Mouse (Mus musculus) sigmoid colon, adult 10 weeks (tissue): ENCODE measurements around the gene Trdmt1. TPM values are rescaled to one million over a fixed set of nuclear protein-coding genes. Genes with fewer than 3 reads are reported as not detected.

Experiments
- polyA plus RNA-seq: library from polyadenylated mRNA; stranded (reverse); fragments of 350-450 nt; fragmentation: Illumina TruSeq; extraction: RNeasy Lipid Tissue Mini Kit (QIAGEN cat#74804); gene quantifications from one replicate; pipeline ENCODE4 v1.2.3, GENCODE M21; 2014; ENCODE audit warnings: low read depth, low replicate concordance

The Trdmt1 gene
- 28.9 TPM for polyA plus RNA-seq

GRCm38 (mm10) chr2:13544193-13544824 lies at the start of gene Trdmt1:
Trdmt1 (minus strand) TSS chr2:13544668.

GRCm38 (mm10) chr2:13573408-13574065 lies 29.1 kb upstream of the Trdmt1 start, which contains the start of gene Vim:
Vim (plus strand) TSS chr2:13573927.

GRCm38 (mm10) chr2:13491734-13492133 lies 52.7 kb downstream of the Trdmt1 start, which contains the start of gene Cubn:
Cubn (minus strand) TSS chr2:13491813.

Other genes with a start within 250 kb of the Trdmt1 start
- gene Cubn, start 52.9 kb downstream of the Trdmt1 start, polyA plus RNA-seq: 0.32 TPM
- gene Vim, start 29.3 kb upstream of the Trdmt1 start, polyA plus RNA-seq: 148 TPM
- 5.4 TPM for gene St8sia6, start 249.4 kb upstream of the Trdmt1 start, polyA plus RNA-seq